In genomic region chr12:100223531-100223930, GRCm38 (mm10) we compare ENCODE assay signal across 14 mouse cellular contexts. TPM values are rescaled to one million over a fixed set of nuclear protein-coding genes. Genes with fewer than 3 reads are reported as not detected.
A peak's percentile ranks its signal among the peaks of the same experiment; 100 is the strongest.
DNase-seq lines count a peak whose midpoint lies in the region; ATAC-seq lines count a peak whose summit lies in the region.
"Had no signal": no experiment of that assay in that cellular context is flagged by ENCODE, and none has a peak within 500 bp of the region (broad histone marks: within the 10 kb centered on the region; RNA-seq: fewer than 3 reads in every experiment).

No protein-coding gene starts in this region.

- no peak overlapping the region for H3K4me3 ChIP-seq in kidney, embryonic 15.5 days (replicated peaks)
- no peak overlapping the region for H3K4me3 ChIP-seq in embryonic facial prominence, embryonic 14.5 days (ENCODE audit: low read depth, low read length)
- no peak overlapping the region for H3K4me3 ChIP-seq in midbrain, embryonic 16.5 days (ENCODE audit: low read depth, low read length)
- H3K4me3 ChIP-seq: neural tube, embryonic 12.5 days had no signal

- no peaks in the 10 kb centered on the region for H3K36me3 ChIP-seq in kidney, embryonic 15.5 days
- H3K36me3 ChIP-seq in embryonic facial prominence, embryonic 14.5 days (ENCODE audit: control insufficient read depth, insufficient read depth, low read length) = no peaks in the 10 kb centered on the region
- H3K36me3 ChIP-seq in midbrain, embryonic 16.5 days (ENCODE audit: control insufficient read depth, insufficient read depth, low read length) = no peaks in the 10 kb centered on the region
- H3K36me3 ChIP-seq: neural tube, embryonic 12.5 days had no signal

- 0 out of 2 replicates have a peak, but pooled peaks cover 5% of the 10 kb centered on the region for H3K4me1 ChIP-seq in kidney, embryonic 15.5 days
- H3K4me1 ChIP-seq in embryonic facial prominence, embryonic 14.5 days (ENCODE audit: control insufficient read depth, insufficient read depth, low read length) = peaks cover 9% of the 10 kb centered on the region; the same call in 1 of the 2 replicates
- H3K4me1 ChIP-seq in midbrain, embryonic 16.5 days (ENCODE audit: control insufficient read depth, insufficient read depth, low read length) = peaks cover 48% of the 10 kb centered on the region

- no peak overlapping the region for H3K27ac ChIP-seq in kidney, embryonic 15.5 days
- peak overlapping the region; percentile 46 for H3K27ac ChIP-seq in embryonic facial prominence, embryonic 14.5 days (replicated peaks; ENCODE audit: low read depth, low read length)
- peak overlapping the region; percentile 83 for H3K27ac ChIP-seq in midbrain, embryonic 16.5 days (ENCODE audit: low read length)
- H3K27ac ChIP-seq: neural tube, embryonic 12.5 days had no signal

- no peaks in the 10 kb centered on the region for H3K27me3 ChIP-seq in kidney, embryonic 15.5 days
- no peaks in the 10 kb centered on the region for H3K27me3 ChIP-seq in embryonic facial prominence, embryonic 14.5 days (replicated peaks; ENCODE audit: control insufficient read depth, insufficient read depth, low read length)
- no peaks in the 10 kb centered on the region for H3K27me3 ChIP-seq in midbrain, embryonic 16.5 days (ENCODE audit: control insufficient read depth, insufficient read depth, low read depth, low read length)
- H3K27me3 ChIP-seq: CH12.LX; neural tube, embryonic 12.5 days had no signal

- WGBS in kidney, embryonic 15.5 days = 62% methylated on average over 8 of the region's 8 CpGs
- WGBS in embryonic facial prominence, embryonic 14.5 days = 38% methylated on average over 8 of the region's 8 CpGs
- 67% methylated on average over 8 of the region's 8 CpGs for WGBS in midbrain, embryonic 16.5 days

- no peak overlapping the region for H3K4me2 ChIP-seq in kidney, embryonic 15.5 days
- 0 out of 2 replicates have a peak overlapping the region, but pooled peaks have one; percentile 7 for H3K4me2 ChIP-seq in embryonic facial prominence, embryonic 14.5 days (ENCODE audit: low read depth, low read length)
- H3K4me2 ChIP-seq in midbrain, embryonic 16.5 days (ENCODE audit: low read length) = no peak overlapping the region
- H3K4me2 ChIP-seq: liver, embryonic 11.5 days; neural tube, embryonic 12.5 days had no signal

- H3K9me3 ChIP-seq in kidney, embryonic 15.5 days (replicated peaks) = no peaks in the 10 kb centered on the region
- H3K9me3 ChIP-seq in embryonic facial prominence, embryonic 14.5 days (ENCODE audit: control insufficient read depth, low read length) = no peaks in the 10 kb centered on the region
- H3K9me3 ChIP-seq in midbrain, embryonic 16.5 days (replicated peaks; ENCODE audit: control insufficient read depth, low read length, poor library complexity, severe bottlenecking) = no peaks in the 10 kb centered on the region
- H3K9me3 ChIP-seq: neural tube, embryonic 12.5 days had no signal

- peak; percentile 19 to 57 for DNase-seq in heart, adult 18-20 months
- DNase-seq in heart, postnatal 4 days = no peak
- peak; percentile 15 to 39 for DNase-seq in kidney, postnatal 4 days
- DNase-seq in embryonic facial prominence, embryonic 14.5 days (ENCODE audit: low spot score) = no peak
- no peak for DNase-seq in retina, embryonic 14.5 days (ENCODE audit: low spot score)
- no peak for DNase-seq in layer of hippocampus, adult 9-11 months
- DNase-seq: gastrocnemius, postnatal 10 days; lung, postnatal 36 days; thymus, adult 18-20 months had no signal

- ATAC-seq in kidney, embryonic 15.5 days (replicated peaks; ENCODE audit: low FRiP score) = no peak
- ATAC-seq in embryonic facial prominence, embryonic 14.5 days (ENCODE audit: low read depth) = no peak
- ATAC-seq in midbrain, embryonic 16.5 days = no peak

- H3K9ac ChIP-seq in kidney, embryonic 15.5 days = no peak overlapping the region
- 0 out of 2 replicates have a peak overlapping the region, but pooled peaks have one; percentile 14 for H3K9ac ChIP-seq in embryonic facial prominence, embryonic 14.5 days (ENCODE audit: low read depth, low read length)
- H3K9ac ChIP-seq in midbrain, embryonic 16.5 days (ENCODE audit: low read depth, low read length) = no peak overlapping the region
- H3K9ac ChIP-seq: neural tube, embryonic 12.5 days had no signal

RNA-seq across cellular contexts. Expression of gene Calm1, which starts 24.3 kb away (rescaled TPM):
- total RNA-seq in heart, adult 18-20 months (2021) = 100 to 1,000 TPM; 228 to 241 TPM
- total RNA-seq in heart, postnatal 4 days (2021) = 100 to 1,000 TPM; 366 to 373 TPM
- polyA plus RNA-seq in kidney, embryonic 15.5 days (2015; fragmentation: Nextera tagmentation; extraction: Ambion mirVana) = 1,314 and 1,392 TPM in 2 replicates
- 1,378 and 1,440 TPM in 2 replicates for polyA plus RNA-seq in embryonic facial prominence, embryonic 14.5 days (2014; fragmentation: Nextera tagmentation; extraction: Ambion mirVana)
- 2,757 and 3,016 TPM in 2 replicates for polyA plus RNA-seq in midbrain, embryonic 16.5 days (2015; fragmentation: Nextera tagmentation; extraction: Ambion mirVana)

Comparison
In these comparisons a context has a peak if more than half of its experiments do, and no peak if none do; other contexts are left out.
1. DNase-seq: peak in heart, adult 18-20 months (2 of 2) and kidney, postnatal 4 days (2 of 2); none in heart, postnatal 4 days (single experiment), embryonic facial prominence, embryonic 14.5 days (single experiment), retina, embryonic 14.5 days (single experiment) and layer of hippocampus, adult 9-11 months (single experiment).